Mouse (Mus musculus) B cell, adult 2 months (primary cell): ENCODE results near the gene Hps5.
"Not testable (repeated sequence)": the region's sequence is repeated elsewhere in the genome, so short reads cannot be mapped to it uniquely, and the experiment has no call there.

Source experiments
- DNase-seq, 2 experiments: peaks; one replicate each; pipeline ENCODE4 v3.0.0; 2022

Gene Hps5

DNA sequence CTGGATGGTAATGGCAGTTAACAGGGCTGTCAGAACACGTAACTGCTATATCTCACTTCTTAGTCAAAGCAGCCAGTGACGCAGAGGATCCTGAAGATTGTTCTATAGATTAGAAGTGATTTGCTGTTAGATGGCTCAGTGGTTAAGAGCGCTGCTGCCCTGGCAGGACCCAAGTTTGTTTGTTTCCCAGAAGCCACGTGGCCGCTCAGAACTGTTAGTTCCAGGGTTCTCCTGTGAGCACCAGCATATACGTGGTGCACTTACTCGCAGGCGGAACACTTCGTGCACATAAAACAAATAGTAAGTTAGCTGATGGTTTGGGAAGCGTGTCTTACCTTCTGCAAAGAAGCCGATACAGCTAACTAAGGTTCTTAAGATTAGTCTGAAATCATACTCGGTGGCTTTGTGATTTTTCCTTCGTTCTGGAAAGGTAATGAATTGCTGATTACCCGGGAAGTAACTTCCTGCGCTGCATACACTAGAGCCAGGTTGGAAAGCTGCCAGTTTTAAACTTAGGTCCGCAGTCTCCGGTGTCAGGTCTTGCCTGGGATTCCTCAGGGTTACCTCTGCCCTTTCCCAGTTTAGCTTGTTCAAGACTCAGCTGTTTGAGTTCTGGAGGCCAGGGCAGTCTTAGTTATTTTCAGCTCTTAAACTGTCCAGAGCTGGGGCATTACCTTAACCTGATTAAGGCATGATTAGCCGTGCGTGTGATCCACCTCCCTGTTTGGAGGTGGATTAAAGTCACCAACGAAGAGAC, 31.4 kb upstream of the Hps5 start:
- DNase-seq = no peak

DNA sequence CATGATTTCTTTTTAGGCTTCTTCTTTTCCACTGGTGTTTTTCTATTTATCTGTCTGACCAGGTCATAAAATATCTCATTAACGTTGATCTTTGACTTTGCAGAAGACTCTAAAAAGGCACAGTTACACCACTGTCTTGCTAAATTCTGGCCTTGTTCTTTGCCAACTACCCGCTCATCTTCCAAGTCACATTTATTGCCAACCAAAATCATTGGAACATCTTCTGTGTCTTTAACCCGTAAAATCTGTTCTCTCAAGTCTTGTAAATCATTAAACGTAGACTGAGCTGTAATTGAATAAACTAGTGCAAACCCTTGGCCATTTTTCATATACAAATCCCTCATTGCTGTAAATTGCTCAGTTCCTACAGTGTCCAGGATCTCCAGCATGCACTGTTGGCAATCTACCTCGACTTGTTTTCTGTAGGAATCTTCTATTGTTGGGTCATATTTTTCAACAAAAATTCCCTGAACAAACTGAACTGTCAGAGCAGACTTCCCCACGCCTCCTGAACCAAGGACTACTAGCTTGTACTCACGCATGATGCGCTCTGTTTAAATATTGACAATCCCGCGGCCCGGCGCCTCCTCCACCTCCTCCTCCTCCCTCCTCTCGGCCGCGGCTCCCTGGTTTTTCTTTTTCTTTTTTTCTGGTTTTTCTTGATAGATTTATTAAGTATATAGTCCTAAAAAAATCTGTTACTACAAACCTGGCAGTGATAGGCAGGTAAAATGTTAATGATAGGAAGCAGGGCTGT, 25.2 kb upstream of the Hps5 start:
- not testable (repeated sequence) for DNase-seq

DNA sequence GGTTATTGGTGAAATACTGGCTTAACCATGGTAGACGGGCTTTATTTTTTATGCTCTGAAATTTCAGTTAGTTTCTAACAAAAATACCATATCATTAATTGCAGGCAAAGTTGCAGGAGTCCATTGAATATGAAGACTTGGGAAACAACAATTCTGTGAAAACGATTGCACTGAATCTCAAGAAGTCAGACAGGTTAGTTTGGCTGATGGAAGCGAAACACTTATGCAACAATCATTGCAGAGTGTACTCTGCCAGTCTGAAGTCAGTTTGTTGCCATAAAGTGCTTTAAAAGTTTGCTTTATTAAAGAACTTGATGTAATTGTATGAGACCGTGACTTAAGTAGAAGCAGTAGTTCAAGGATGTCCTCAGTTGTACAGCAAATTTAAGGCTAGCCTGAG, 18.1 kb upstream of the Hps5 start:
- DNase-seq = no peak

DNA sequence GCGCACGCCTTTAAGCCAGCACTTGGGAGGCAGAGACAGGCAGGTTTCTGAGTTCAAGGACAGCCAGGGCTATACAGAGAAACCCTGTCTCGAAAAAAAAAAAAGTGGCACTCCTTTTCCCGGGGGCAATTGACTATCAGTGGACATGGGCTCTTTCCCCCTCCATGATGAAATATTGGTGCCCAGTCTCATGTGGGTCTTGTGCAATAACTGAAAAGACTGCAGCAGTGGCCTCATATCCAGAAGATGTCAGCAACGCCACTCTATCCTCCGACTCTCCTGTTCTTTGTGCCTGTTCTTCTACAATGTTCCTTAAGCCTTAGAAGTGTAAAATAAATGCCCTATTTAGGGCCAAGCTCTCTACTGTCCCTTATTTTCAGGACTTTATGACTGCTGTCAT, 14.5 kb upstream of the Hps5 start:
- no peak for DNase-seq

DNA sequence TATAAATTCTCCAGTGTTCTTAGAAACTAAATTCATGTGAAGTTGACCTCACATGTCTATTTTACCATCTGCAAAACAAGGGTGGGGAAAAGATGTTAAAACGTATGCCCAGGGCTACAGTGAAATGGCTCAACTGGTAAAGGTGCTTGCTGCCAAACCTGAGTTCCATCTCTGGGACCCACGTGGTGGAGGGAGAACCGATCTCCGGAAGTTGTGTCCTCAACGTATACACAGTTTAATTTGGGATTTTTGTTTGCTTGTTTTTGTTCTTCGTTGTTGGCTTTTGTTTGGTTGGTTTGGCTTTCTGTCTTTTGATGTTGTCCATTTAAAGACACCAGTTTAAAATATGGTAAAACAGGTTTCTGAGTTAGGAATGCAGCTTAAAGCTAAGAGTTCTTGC, 915 bp upstream of the Hps5 start:
- no peak for DNase-seq

DNA sequence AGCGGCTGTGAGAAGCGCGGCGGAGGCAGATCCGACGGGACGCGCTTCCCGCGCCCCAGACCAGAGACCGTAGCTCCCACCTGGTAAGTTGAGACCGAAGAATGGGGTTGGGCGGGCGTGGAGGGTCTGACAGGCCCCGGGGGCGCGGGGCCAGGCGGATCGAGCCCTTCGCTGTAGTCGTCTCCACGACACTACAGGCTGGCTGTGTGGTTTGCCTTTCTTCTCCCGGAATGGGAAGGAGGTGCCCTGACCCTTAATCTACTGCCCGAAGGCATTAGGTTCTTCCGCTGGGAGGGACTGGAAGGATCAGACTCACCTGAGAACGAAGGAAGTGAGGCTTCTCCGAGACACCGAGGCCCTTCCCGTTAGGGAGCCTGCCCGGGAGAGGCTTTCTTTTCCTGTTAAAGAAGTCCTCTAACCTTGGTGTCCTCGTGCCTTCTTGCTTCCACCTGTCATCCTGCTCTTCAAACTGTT, 379 bp upstream of the Hps5 start:
- no peak for DNase-seq

DNA sequence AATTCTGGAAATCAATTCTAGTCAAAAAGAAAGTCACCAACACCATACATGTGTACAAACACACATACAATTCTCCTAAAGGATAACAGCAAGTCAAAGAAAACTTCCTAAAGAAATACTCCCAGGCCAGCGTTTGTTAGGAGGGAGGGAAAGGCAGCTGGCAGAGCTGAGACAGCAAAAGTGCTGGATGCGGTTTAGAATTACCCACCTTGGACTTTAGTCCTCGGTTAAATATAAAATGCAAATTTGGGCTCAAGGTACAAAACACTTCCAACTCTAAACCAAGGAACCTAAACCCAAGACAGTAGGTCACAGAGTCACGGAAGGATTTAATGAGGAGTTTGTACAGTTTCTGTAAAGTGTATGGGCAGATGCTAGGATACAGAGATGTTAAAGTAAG, 2.0 kb downstream of the Hps5 start:
- DNase-seq = no peak

DNA sequence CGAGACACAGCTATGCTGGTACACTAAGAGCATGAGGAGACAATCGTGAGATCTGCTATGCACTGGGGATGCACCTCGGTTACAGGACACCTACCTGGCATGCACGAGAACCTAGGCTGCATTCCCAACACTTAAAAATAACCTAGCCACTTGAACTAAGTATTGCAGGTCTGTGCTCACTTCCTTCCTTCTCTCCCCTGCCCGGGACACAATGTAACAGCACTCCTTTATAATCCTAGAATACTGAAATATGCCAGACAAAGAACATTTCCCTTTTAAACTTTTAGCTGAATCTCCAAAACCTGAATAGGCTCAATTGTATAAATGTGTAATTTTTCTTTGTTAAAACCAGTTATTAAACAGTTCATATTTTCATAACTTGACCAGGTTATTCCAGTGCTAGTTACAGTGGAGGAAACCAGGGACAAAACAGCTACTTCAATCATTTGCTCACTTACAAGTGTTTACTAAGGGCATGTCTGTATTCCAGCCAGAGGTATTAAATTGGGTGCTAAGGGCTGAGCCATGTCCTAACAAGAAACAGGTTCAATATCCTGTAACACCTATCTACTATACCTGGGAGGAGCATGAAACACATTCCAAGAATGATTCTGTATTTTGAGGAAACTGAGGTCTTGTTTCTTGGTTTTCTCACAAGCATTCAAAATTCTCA, 6.6 kb downstream of the Hps5 start:
- DNase-seq = no peak

DNA sequence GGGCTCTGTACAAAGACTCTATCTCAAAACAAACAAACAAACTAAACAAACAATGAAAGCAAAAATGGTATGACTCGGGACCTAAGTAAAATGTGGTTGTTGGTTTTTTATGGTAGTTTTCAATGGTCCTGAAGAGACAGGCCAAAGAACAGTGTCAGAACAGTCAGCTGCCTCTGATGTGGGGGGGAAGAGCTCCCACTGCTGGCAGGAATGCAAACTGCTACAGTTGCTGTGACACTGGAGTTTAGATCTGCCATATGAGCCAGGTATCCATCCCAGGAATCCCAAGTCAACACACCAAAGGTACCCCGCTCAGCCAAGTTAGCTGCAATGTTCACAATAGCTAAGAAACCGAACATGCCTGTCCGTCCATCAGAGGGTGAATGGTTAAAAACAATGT, 25.2 kb downstream of the Hps5 start:
- peak; percentile 55 to 57 for DNase-seq

DNA sequence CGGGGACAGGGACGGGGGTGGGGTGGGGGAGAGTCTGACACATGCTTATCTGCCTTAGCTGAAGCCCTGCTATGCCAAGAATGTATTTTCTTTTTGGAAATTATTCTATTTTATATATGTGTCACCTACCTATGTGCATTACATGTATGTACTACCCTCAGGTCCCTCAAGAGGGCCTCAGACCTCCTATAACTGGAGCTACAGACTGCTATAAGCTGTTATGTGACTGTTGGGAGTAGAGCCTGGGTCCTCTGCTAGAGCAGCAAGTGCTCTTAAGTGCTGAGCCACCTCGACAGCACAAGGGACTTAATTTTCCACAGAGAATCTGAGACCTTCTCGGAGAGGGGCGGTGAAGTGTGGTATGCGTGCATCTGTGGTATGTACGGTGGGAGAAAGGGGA, 27.4 kb downstream of the Hps5 start:
- no peak for DNase-seq

DNA sequence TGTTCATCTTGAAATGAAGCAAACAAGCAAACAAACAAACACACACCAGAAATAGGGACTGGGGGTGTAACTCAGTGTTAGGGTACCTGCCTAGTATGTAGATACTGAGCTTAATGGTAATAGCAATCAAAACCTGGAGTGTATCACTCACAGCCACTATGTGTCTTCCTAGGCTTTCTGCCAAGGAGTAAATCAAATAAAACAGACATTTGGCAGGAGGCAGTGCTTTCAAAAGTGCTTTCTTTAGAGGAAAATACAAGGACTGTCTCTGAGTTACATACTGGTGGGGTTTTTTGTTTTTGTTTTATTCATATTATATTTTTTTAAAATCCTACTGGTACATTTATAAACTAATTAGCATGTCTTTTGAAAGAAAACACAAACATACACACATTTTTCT, 28.5 kb downstream of the Hps5 start:
- DNase-seq = no peak

DNA sequence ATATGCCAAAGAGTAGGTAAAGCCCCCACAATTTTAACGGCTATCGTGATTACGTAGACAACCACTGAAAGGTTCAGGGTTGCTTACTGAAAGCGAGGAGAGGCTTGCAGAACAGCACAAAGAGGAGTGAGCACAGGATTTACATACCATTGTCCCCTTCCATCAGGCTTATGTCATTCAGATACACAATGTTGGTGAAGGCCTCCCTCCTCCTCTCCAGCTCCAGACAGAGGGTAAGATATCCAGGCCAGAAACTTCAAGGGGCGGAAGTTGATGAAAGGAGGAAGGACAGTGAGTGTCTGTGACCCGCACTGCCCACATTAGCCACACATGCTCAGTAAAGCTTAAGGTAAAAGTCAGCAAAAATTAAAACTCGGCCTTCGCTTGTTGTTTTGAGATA, 31.2 kb downstream of the Hps5 start:
- no peak for DNase-seq

DNA sequence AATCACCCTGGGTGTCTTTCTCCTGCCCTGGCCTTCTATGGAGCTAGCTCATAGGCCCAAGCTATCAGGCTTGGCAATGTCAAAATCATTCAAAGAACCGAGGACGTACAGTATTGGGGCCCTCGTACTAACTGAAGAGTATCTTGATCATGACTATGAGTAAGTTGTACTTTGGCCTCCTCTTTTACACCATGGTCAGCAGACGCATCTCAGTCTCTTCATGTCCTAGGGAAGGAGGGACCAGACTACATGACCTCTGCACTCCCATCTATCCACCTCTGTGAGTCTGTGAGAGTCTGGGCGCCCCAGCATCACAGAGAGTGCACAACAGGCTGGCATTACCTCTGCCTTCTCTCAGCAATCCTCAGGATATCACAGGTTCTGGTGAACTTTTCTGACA, 33.3 kb downstream of the Hps5 start:
- DNase-seq = no peak

DNA sequence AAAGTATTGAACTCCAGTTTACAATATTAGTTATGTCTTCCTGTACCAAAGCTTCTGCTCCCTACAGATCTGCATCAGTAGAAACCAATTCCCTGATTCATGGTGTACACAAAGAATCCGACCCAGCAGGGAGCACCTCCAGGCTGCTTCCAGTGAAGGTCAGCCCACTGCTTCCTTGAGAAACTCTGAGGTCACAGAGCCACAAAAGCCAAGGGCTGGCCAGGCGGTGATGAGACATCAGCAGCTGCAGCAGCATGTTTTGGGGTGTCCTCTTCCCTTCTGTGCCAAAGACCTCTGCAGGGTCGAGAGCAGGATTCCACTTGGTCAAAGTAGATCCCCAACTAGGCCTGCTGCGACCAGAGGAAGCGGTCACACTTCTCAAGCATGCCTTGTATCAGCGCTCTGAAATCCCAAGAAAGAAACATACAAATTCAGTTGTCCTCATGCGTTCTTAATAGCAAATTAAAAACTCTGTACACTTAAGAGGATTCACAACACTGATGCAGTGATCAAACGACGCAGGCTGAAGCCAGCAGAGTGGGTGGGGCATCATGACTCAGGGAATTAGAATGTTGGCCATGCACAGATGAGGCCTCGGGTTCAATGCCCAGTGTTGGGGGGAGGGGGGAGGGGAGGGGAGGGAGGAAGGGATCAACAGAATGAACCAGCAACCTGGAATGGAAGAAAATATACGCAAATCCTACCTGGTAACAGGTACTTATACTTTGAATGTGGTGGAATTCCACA, 34.6 kb downstream of the Hps5 start:
- DNase-seq = no peak

DNA sequence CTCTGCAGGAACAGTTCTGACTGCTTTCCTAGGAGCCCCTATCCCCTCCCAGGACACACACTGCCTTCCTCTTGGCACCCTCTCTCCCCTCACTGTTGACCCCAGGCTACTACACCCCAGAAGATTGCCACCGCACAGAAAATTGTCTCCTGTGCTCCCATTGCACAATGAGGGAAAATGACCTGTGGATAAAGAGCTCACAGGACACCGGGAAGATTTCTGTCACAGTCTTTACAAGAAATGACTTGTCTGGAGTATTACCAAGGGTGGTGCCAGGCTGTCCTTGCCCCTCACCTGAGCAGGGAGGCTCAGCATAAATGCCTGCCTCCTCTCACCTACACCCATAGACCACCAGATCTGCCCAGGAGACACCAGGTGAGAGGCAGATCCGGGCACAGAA, 44.4 kb downstream of the Hps5 start, which contains the start of gene Saa2:
Gene Saa2 (plus strand): TSS at position 301 of the 400 bp plus-strand sequence.
- DNase-seq = no peak

DNA sequence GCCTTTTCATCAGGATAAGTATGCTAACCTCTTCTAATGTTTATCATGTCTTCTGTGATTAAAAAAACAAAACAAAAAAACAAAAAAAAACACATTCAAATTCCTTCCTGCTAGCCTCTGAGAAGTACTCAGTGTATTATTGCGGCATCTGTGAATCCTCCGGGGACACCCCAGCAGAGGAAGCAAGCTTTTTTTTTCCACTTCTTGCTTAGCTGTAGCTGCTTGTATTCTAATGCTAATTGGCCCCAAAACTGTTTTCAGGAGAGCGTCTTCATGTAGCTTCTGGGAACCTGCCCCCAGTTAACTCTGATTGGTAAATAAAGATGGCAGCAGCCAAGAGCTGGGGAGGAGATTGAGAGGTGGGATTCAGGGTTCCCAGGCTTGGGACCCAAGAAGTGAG, 47.4 kb downstream of the Hps5 start:
- DNase-seq = peak in 1 of 2 experiments; percentile 21

DNA sequence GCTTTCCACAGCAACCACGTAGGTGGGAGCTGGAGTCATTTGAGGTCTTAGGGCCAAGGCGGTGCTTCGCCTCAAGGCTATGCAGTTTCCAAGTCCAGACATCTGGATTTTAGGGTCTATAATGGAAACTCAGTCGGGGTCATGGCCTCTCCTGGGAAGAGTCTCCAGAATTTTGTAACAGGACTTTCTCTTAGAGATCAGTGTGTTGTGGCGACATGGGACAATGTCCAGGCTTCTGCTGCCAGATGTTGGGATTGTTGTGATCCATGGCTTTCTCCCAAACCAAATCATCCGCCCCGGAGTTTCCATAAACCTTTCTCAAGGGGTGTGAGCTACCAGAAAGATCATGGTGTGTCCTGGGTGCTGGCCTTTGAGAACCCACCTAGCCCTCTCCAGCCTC, 49.5 kb downstream of the Hps5 start:
- DNase-seq = no peak

DNA sequence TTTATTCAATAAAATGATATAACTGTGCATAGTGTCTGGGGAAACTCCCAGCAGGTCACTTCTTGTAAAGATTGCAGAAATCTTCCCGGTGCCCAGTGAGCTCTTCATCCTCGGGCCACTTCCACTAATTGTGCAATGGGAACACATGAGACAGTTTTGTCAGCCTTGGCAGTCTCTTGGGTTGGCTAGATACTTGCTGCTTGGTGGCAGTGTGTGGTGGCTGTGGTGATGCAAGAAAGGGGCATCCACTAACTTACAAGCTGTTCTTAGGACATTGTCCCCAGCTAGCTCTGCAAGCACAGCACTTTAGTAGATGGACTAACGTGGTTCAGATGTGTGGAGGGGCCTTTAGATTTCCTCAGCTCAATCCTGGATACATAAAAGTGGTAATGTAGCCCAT, 50.0 kb downstream of the Hps5 start:
- no peak for DNase-seq

DNA sequence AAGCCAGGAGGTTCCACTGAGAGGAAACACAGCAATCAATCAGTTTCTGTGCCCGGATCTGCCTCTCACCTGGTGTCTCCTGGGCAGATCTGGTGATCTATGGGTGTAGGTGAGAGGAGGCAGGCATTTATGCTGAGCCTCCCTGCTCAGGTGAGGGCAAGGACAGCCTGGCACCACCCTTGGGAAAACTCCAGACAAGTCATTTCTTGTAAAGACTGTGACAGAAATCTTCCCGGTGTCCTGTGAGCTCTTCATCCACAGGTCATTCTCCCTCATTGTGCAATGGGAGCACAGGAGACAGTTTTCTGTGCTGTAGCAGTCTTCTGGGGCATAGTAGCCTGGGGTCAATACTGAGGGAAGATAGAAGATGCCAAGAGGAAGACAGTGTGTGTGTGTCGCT, 53.0 kb downstream of the Hps5 start, which contains the start of gene Saa1:
Gene Saa1 (minus strand): TSS at position 101 of the 400 bp plus-strand sequence.
- not testable (repeated sequence) for DNase-seq

DNA sequence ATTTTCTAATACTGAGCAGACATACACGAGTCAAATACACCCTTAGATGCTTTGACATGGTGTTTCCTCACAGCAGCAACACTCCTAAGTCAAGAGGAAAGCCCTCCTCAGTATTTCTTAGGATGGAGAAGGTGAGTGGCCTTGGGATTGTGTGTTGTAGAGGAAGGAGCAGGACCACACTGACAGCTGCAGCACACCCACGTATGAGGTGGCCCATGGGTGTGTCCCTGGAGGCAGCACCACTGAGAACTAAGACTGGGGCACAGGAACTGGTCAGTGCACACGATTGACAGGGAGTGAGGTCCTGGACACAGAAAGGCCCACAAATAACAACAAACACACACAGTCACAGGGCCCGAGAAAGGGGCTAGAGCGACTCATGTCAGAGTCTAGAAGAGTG, 55.8 kb downstream of the Hps5 start:
- DNase-seq = not testable (repeated sequence)

DNA sequence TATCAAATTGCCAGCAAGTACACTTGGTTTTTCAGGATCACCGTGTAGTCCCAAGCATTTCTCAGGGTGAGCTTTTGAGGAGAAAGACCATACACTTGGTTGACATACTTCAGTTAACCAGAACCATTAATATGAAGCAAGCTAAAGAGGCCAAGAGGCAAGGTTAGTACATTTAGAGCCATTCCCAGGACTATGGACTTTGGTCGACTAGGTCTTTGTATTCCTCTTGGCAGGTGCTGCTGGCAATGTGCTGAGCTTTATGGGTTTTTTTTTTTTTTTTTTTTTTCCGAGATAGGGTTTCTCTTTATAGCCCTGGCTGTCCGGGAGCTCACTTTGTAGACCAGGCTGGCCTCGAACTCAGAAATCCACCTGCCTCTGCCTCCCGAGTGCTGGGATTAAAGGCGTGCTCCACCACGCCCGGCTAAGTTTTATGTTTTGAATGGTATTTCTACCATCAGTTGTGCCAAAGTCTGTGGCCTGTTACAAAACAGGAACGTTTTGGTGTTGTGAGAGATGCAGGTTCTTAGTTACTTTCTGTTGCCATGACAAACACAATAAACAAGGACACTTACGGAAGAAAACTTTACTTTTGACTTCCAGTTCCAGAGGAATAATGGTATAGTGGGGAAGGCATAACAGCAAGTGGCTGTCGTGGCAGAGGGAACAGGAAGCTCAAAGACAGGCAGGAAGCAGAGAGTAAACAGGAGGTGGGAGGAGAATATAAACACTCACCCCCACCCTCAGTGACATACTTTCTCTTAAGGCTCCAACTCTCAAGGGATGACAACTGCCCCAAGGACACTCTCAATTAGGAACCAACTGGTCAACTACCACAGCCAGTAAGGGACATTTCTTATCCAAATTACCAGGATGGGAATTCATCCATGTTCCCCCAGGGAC, 57.1 kb downstream of the Hps5 start:
- DNase-seq = no peak

DNA sequence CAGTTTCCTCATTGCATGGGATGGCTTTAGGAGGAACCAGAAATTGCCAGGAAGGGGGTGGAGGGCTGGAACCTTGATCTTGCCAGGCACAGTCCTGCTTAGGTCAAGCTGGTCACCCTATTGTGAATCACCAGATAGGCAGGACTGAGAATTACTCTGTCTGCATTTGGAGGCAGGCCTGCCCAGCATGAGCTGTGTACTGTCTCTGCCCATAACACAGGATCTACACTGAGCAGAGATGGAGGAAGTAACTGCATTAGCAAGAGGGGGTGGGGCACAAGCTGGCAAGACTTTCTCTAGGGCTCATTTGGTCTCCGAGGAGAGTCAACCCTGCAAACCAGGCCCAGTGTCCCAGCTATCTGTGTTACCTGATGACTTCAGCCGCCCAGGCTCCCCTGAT, 60.9 kb downstream of the Hps5 start:
- peak; percentile 37 to 41 for DNase-seq
